Mouse (Mus musculus): ENCODE results near the gene Btrc.

GRCm38 (mm10) chr19:45575632-45576001, 212.1 kb downstream of the Btrc start:
- TF ChIP-seq CTCF (IDR thresholded peaks at IDR 0.05; ENCODE audit: insufficient read depth, low read depth, low read length) (no peak), POLR2A (IDR thresholded peaks at IDR 0.05; ENCODE audit: insufficient read depth, low read depth, low read length) (no peak)

Measured in olfactory bulb, adult 2 months (tissue).